8 mouse cellular contexts compared by ENCODE assay signal in the genomic region with DNA sequence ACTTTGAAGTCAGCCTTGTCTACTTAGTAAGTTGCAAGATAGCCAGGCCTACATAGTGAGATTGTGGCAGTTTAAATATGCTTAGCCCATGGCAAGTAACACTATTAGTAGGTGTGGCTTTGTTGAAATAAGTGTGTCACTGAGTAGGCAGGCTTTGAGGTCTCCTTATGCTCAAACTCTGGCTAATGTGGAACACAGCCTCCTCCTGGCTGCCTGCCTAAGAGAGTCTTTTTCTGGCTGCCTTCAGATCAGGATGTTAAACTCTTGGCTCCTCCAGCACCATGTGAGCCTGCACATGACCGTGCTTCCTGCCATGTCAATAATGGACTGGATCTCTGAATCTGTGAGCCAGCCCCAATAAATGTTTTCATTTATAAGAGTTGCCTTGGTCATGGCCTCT. TPM values are rescaled to one million over a fixed set of nuclear protein-coding genes. Genes with fewer than 3 reads are reported as not detected.
A peak's percentile ranks its signal among the peaks of the same experiment; 100 is the strongest.
DNase-seq lines count a peak whose midpoint lies in the region; ATAC-seq lines count a peak whose summit lies in the region.
"Had no signal": no experiment of that assay in that cellular context is flagged by ENCODE, and none has a peak within 500 bp of the region (broad histone marks: within the 10 kb centered on the region; RNA-seq: fewer than 3 reads in every experiment).

No protein-coding gene starts in this region.

- no peak overlapping the region for H3K4me3 ChIP-seq in stomach, embryonic 16.5 days (replicated peaks; ENCODE audit: low read length)
- no peak overlapping the region for H3K4me3 ChIP-seq in midbrain, embryonic 16.5 days (ENCODE audit: low read depth, low read length)

- 45% methylated on average over 1 of the region's 1 CpGs for WGBS in stomach, embryonic 16.5 days
- WGBS in midbrain, embryonic 16.5 days, result 84% methylated on average over 1 of the region's 1 CpGs

- H3K27ac ChIP-seq in stomach, embryonic 16.5 days (ENCODE audit: low read length), result no peak overlapping the region
- no peak overlapping the region for H3K27ac ChIP-seq in midbrain, embryonic 16.5 days (ENCODE audit: low read length)

- H3K4me1 ChIP-seq in stomach, embryonic 16.5 days (ENCODE audit: control insufficient read depth, insufficient read depth, low read length), result no peaks in the 10 kb centered on the region
- no peaks in the 10 kb centered on the region for H3K4me1 ChIP-seq in midbrain, embryonic 16.5 days (ENCODE audit: control insufficient read depth, insufficient read depth, low read length)

- no peak overlapping the region for H3K9ac ChIP-seq in stomach, embryonic 16.5 days (ENCODE audit: low read length)
- H3K9ac ChIP-seq in midbrain, embryonic 16.5 days (ENCODE audit: low read depth, low read length), result no peak overlapping the region

- peak; percentile 83; the same call in 1 of the 2 replicates for ATAC-seq in stomach, embryonic 16.5 days (ENCODE audit: insufficient read depth, low FRiP score)
- no peak for ATAC-seq in midbrain, embryonic 16.5 days
- ATAC-seq: intestine, postnatal 0 days had no signal

- H3K27me3 ChIP-seq in stomach, embryonic 16.5 days (ENCODE audit: control insufficient read depth, insufficient read depth, low read length), result no peaks in the 10 kb centered on the region
- no peaks in the 10 kb centered on the region for H3K27me3 ChIP-seq in midbrain, embryonic 16.5 days (ENCODE audit: control insufficient read depth, insufficient read depth, low read depth, low read length)

- no peaks in the 10 kb centered on the region for H3K9me3 ChIP-seq in stomach, embryonic 16.5 days (replicated peaks; ENCODE audit: control insufficient read depth, low read length)
- no peaks in the 10 kb centered on the region for H3K9me3 ChIP-seq in midbrain, embryonic 16.5 days (replicated peaks; ENCODE audit: control insufficient read depth, low read length, poor library complexity, severe bottlenecking)

- H3K36me3 ChIP-seq in stomach, embryonic 16.5 days (ENCODE audit: control insufficient read depth, insufficient read depth, low read length), result no peaks in the 10 kb centered on the region
- H3K36me3 ChIP-seq in midbrain, embryonic 16.5 days (ENCODE audit: control insufficient read depth, insufficient read depth, low read length), result no peaks in the 10 kb centered on the region

- no peak overlapping the region for H3K4me2 ChIP-seq in stomach, embryonic 16.5 days (ENCODE audit: low read depth, low read length)
- H3K4me2 ChIP-seq in midbrain, embryonic 16.5 days (ENCODE audit: low read length), result no peak overlapping the region

- peak; percentile 50 to 71 for DNase-seq in layer of hippocampus, adult 18-20 months (ENCODE audit: low spot score in 2 of 2)
- no peak for DNase-seq in layer of hippocampus, postnatal 14 days (ENCODE audit: low spot score in 2 of 2)
- DNase-seq in cerebellum, postnatal 36 days, result peak; percentile 54 to 57
- DNase-seq in left cerebral cortex, adult 11 months (ENCODE audit: low spot score), result peak; percentile 50
- no peak for DNase-seq in embryo, embryonic 11 days

RNA-seq across cellular contexts. Expression of gene 1810013L24Rik, which starts 8.5 kb away (rescaled TPM):
- 100 to 1,000 TPM; 100 to 102 TPM for total RNA-seq in layer of hippocampus, adult 18-20 months (2021)
- 100 to 1,000 TPM; 112 to 121 TPM for total RNA-seq in layer of hippocampus, postnatal 14 days (2021)
- 13.3 and 17.8 TPM in 2 replicates for polyA plus RNA-seq in stomach, embryonic 16.5 days (2015; fragmentation: Nextera tagmentation; extraction: Ambion mirVana)
- polyA plus RNA-seq in midbrain, embryonic 16.5 days (2015; fragmentation: Nextera tagmentation; extraction: Ambion mirVana), result 26.0 and 27.8 TPM in 2 replicates

RNA-seq across cellular contexts. Expression of gene Usp7, which starts 29.3 kb away (rescaled TPM):
- 100 to 1,000 TPM; 144 to 151 TPM for total RNA-seq in layer of hippocampus, adult 18-20 months (2021)
- 100 to 1,000 TPM; 149 to 167 TPM for total RNA-seq in layer of hippocampus, postnatal 14 days (2021)
- polyA plus RNA-seq in stomach, embryonic 16.5 days (2015; fragmentation: Nextera tagmentation; extraction: Ambion mirVana), result 24.4 and 28.6 TPM in 2 replicates
- 26.5 and 31.2 TPM in 2 replicates for polyA plus RNA-seq in midbrain, embryonic 16.5 days (2015; fragmentation: Nextera tagmentation; extraction: Ambion mirVana)

Comparison
In these comparisons a context has a peak if more than half of its experiments do, and no peak if none do; other contexts are left out.
1. DNase-seq: peak in layer of hippocampus, adult 18-20 months (2 of 2), cerebellum, postnatal 36 days (2 of 2) and left cerebral cortex, adult 11 months (single experiment); none in layer of hippocampus, postnatal 14 days (0 of 2) and embryo, embryonic 11 days (single experiment).